Mouse (Mus musculus): Measurements from ENCODE around the gene Slfn8.

- TF ChIP-seq CTCF (IDR thresholded peaks at IDR 0.05; ENCODE audit: borderline replicate concordance, insufficient read depth, low read depth, low read length) (no peak), POLR2A (IDR thresholded peaks at IDR 0.05; ENCODE audit: borderline replicate concordance, insufficient read depth, low read length) (no peak)
Observed at GRCm38 (mm10) chr11:82971590-82971974, 49.0 kb downstream of the Slfn8 start.

Data from cerebellum, adult 2 months (tissue).